Mouse (Mus musculus): ENCODE results near the gene Wdr83.

Wdr83 gene

GRCm38 (mm10) chr8:85035728-85036310 lies 45.3 kb downstream of the Wdr83 start:
- DNase-seq (ENCODE audit: extremely low read depth, low read depth, low spot score), result no peak

GRCm38 (mm10) chr8:85035165-85035727 lies 45.9 kb downstream of the Wdr83 start:
- DNase-seq (ENCODE audit: extremely low read depth, low read depth, low spot score), result no peak

- no peak for DNase-seq (ENCODE audit: extremely low read depth, low read depth, low spot score)
Measured at GRCm38 (mm10) chr8:85034764-85035163, 46.3 kb downstream of the Wdr83 start.

- DNase-seq (ENCODE audit: extremely low read depth, low read depth, low spot score), result no peak
Measured at GRCm38 (mm10) chr8:85033867-85034266, 47.2 kb downstream of the Wdr83 start.

GRCm38 (mm10) chr8:85032622-85033311 lies 48.3 kb downstream of the Wdr83 start:
- DNase-seq (ENCODE audit: extremely low read depth, low read depth, low spot score), result no peak

- no peak for DNase-seq (ENCODE audit: extremely low read depth, low read depth, low spot score)
Measured at GRCm38 (mm10) chr8:85029271-85029670, 51.8 kb downstream of the Wdr83 start.

- no peak for DNase-seq (ENCODE audit: extremely low read depth, low read depth, low spot score)
Measured at GRCm38 (mm10) chr8:85027922-85028321, 53.2 kb downstream of the Wdr83 start.

- no peak for DNase-seq (ENCODE audit: extremely low read depth, low read depth, low spot score)
Measured at GRCm38 (mm10) chr8:85027516-85027855, 53.6 kb downstream of the Wdr83 start.

- DNase-seq (ENCODE audit: extremely low read depth, low read depth, low spot score), result no peak
Measured at GRCm38 (mm10) chr8:85026670-85027515, 54.2 kb downstream of the Wdr83 start, which contains the start of gene Trir. Gene Trir (plus strand): TSS chr8:85026823.

- peak; percentile 83 for DNase-seq (ENCODE audit: extremely low read depth, low read depth, low spot score)
Measured at GRCm38 (mm10) chr8:85025098-85025932, 55.8 kb downstream of the Wdr83 start, which contains the start of gene Asna1. Gene Asna1 (minus strand): TSS chr8:85025281.

Data from fat pad, adult 2 months (tissue).